Mouse (Mus musculus) testis, adult 2 months (tissue): ENCODE measurements around the gene Ybey.

ENCODE experiments used
- CTCF ChIP-seq: fragments of 200-500 bp; IDR thresholded peaks from 2 replicates; pipeline ENCODE4 v1.5.1; 2012; ENCODE audit warnings: low read depth, mild to moderate bottlenecking, inconsistent platforms, low read length, moderate library complexity; ENCODE audit not compliant: control insufficient read depth, insufficient read depth, insufficient replicate concordance
- POLR2A ChIP-seq: fragments of 200-500 bp; IDR thresholded peaks from 2 replicates; pipeline ENCODE4 v1.6.1; 2012; ENCODE audit warnings: low read depth, mild to moderate bottlenecking, inconsistent platforms, low read length, moderate library complexity; ENCODE audit not compliant: control insufficient read depth

- no peak for TF ChIP-seq POLR2A
- no peak for TF ChIP-seq CTCF
Observed at GRCm38 (mm10) chr10:76461255-76461654, 7.7 kb downstream of the Ybey start.
